Mouse (Mus musculus) MEL (cell line): Measurements from ENCODE around the gene St13.

Experiments
- CTCF ChIP-seq, 3 experiments: IDR thresholded peaks in 2 of 3; conservative IDR thresholded peaks in 1 of 3; 2 replicates each; pipeline ENCODE4 v1.5.1; 2011 to 2012; ENCODE audit warnings: low read length in 3 of 3, low read depth in 2 of 3, mild to moderate bottlenecking in 2 of 3, improper control_type of control experiment in 1 of 3, inconsistent platforms in 1 of 3, mixed read lengths in 1 of 3, moderate library complexity in 1 of 3; ENCODE audit not compliant: control insufficient read depth in 1 of 3, insufficient read depth in 1 of 3, poor library complexity in 1 of 3, severe bottlenecking in 1 of 3
- EP300 ChIP-seq, 2 experiments: IDR thresholded peaks; 2 replicates each; pipeline ENCODE4 v1.6.1; 2011; ENCODE audit warnings: improper control_type of control experiment in 2 of 2, low read length in 2 of 2, low read depth in 1 of 2, mild to moderate bottlenecking in 1 of 2
- GABPA ChIP-seq: IDR thresholded peaks from 2 replicates; pipeline ENCODE4 v1.6.1; 2012; ENCODE audit warnings: low read depth, mild to moderate bottlenecking, inconsistent platforms, low read length, improper control_type of control experiment, moderate library complexity
- MAX ChIP-seq: IDR thresholded peaks from 2 replicates; pipeline ENCODE4 v1.6.1; 2011; ENCODE audit warnings: low read length, improper control_type of control experiment
- MXI1 ChIP-seq: IDR thresholded peaks from 2 replicates; pipeline ENCODE4 v1.6.1; 2011; ENCODE audit warnings: mild to moderate bottlenecking, low read depth, low read length, improper control_type of control experiment
- POLR2A ChIP-seq, 2 experiments: IDR thresholded peaks; 2 replicates each; pipeline ENCODE4 v1.6.1; 2011 to 2012; ENCODE audit warnings: low read length in 2 of 2, mild to moderate bottlenecking in 2 of 2, control low read depth in 1 of 2, improper control_type of control experiment in 1 of 2, low read depth in 1 of 2, moderate library complexity in 1 of 2; ENCODE audit not compliant: control insufficient read depth in 1 of 2, insufficient read depth in 1 of 2, poor library complexity in 1 of 2
- POLR2AphosphoS2 ChIP-seq: IDR thresholded peaks from 2 replicates; pipeline ENCODE4 v1.6.1; 2011; ENCODE audit warnings: low read length, improper control_type of control experiment
- TAL1 ChIP-seq: IDR thresholded peaks from 2 replicates; pipeline ENCODE4 v1.6.1; 2012; ENCODE audit warnings: mild to moderate bottlenecking, inconsistent platforms, low read length, moderate library complexity, mixed read lengths
- TBP ChIP-seq: IDR thresholded peaks from 2 replicates; pipeline ENCODE4 v1.8.0; 2011; ENCODE audit warnings: low read depth, low read length, improper control_type of control experiment
- UBTF ChIP-seq: IDR thresholded peaks from 2 replicates; pipeline ENCODE4 v1.6.1; 2012; ENCODE audit warnings: low read depth, mild to moderate bottlenecking, inconsistent platforms, low read length, improper control_type of control experiment, moderate library complexity, borderline replicate concordance; ENCODE audit not compliant: insufficient read depth
- USF1 ChIP-seq: IDR thresholded peaks from 2 replicates; pipeline ENCODE4 v1.6.1; 2014; ENCODE audit warnings: low read depth, mild to moderate bottlenecking, inconsistent platforms, low read length, improper control_type of control experiment, moderate library complexity

DNA sequence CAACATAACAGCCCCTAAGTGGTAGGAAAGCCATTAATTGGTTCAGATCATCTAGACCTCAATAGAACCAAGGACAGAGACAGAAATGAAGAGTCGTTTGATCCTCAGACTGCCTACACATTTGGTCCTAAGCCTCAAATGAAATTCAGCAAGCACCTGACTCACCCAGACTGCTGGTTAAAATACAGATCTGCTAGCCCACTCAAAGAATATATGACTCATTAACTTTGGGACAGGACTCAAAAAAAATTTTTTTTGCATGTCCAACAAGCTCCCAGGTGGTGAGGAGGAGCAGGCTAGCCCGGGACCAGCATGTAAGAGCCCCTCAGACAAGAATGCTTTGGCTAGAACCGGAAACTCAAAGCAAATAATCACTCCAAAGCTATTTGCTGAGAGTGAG lies 79.7 kb downstream of the St13 start:
- no peak for TF ChIP-seq POLR2A (IDR thresholded peaks at IDR 0.05; ENCODE audit: control insufficient read depth in 1 of 2, insufficient read depth in 1 of 2, low read depth in 1 of 2, low read length in 2 of 2, poor library complexity in 1 of 2)
- no peak for TF ChIP-seq CTCF (IDR thresholded peaks at IDR 0.05 in 2 of 3, conservative IDR thresholded peaks at IDR 0.05 in 1 of 3; ENCODE audit: control insufficient read depth in 1 of 3, insufficient read depth in 1 of 3, low read depth in 2 of 3, low read length in 3 of 3, poor library complexity in 1 of 3, severe bottlenecking in 1 of 3)
- no peak for TF ChIP-seq EP300 (IDR thresholded peaks at IDR 0.05; ENCODE audit: low read depth in 1 of 2, low read length in 2 of 2)
- TF ChIP-seq MXI1, result no peak
- no peak for TF ChIP-seq USF1
- TF ChIP-seq TBP, result no peak
- TF ChIP-seq GABPA, result no peak
- no peak for TF ChIP-seq MAX
- TF ChIP-seq UBTF, result no peak
- TF ChIP-seq POLR2AphosphoS2, result no peak
- no peak for TF ChIP-seq TAL1
